Mouse (Mus musculus): ENCODE data around the gene Sgcd.

DNA sequence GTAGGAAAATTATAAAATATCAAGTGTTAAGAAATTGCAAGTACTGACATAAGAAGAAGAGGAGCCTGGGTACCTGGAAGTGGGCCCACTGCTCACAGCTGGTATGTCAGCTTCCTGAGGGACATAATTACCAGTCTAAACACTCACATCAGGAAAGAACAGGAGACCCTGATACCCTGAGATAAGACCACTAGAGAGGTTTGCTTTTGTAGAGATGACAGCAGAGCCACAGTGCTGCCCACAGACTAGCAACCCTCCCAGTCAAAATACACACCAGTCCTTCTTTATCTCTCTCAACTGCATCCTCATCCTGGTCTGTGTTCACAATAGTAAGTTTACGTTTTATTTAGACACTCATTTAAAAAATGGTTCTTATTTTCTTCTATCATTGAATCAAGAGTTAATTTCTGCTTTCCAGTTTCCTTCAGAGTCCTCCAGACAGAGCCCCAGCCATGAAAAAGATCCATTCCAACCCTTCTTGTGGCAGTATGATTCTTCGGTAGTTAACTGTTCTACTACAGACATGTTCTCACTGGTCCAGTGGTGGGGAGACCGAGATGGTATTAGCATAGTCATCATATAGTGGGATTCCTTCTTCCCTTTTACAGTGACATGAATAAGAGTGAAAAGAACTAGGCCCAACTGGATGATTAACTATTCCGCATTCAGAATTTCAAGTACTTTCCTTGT is 211.4 kb downstream of the Sgcd start:
- TF ChIP-seq POLR2A (IDR thresholded peaks at IDR 0.05; ENCODE audit: borderline replicate concordance, control insufficient read depth, low read depth, low read length) (no peak), CTCF (IDR thresholded peaks at IDR 0.05; ENCODE audit: control insufficient read depth, insufficient read depth, low read length) (no peak)
